28 mouse cellular contexts compared by ENCODE assay signal in genomic region chr13:45590898-45591297, GRCm38 (mm10).
"Had no signal": no experiment of that assay in that cellular context is flagged by ENCODE, and none has a peak within 500 bp of the region (broad histone marks: within the 10 kb centered on the region; RNA-seq: fewer than 3 reads in every experiment).

No protein-coding gene starts in this region.

- H3K27ac ChIP-seq: gastrocnemius, adult 2 months; heart, embryonic 13.5 days; heart, embryonic 15.5 days; hindbrain, embryonic 10.5 days; hindbrain, embryonic 12.5 days; hindbrain, embryonic 14.5 days; intestine, embryonic 15.5 days; layer of hippocampus, adult 2 months; left cerebral cortex, adult 2 months; limb, embryonic 10.5 days; limb, embryonic 12.5 days; liver, embryonic 13.5 days; liver, embryonic 15.5 days had no signal

- H3K27me3 ChIP-seq: heart, embryonic 13.5 days; heart, embryonic 15.5 days; hindbrain, embryonic 12.5 days; intestine, embryonic 15.5 days; limb, embryonic 12.5 days; liver, embryonic 13.5 days; liver, embryonic 15.5 days had no signal

- H3K36me3 ChIP-seq: heart, embryonic 13.5 days; heart, embryonic 15.5 days; hindbrain, embryonic 10.5 days; hindbrain, embryonic 12.5 days; intestine, embryonic 15.5 days; limb, embryonic 10.5 days; limb, embryonic 12.5 days; liver, embryonic 13.5 days; liver, embryonic 15.5 days had no signal

- DNase-seq: gastrocnemius, adult 2 months; gastrocnemius, postnatal 10 days; gastrocnemius, postnatal 25 days; heart, adult 18-20 months; heart, postnatal 4 days; kidney, adult 18-20 months; kidney, adult 8-10 months; kidney, postnatal 10 days; kidney, postnatal 25 days; kidney, postnatal 4 days; liver; liver, embryonic 13.5 days had no signal

- H3K9ac ChIP-seq: heart, embryonic 13.5 days; heart, embryonic 15.5 days; hindbrain, embryonic 12.5 days; hindbrain, embryonic 14.5 days; intestine, embryonic 15.5 days; limb, embryonic 12.5 days; liver, embryonic 13.5 days; liver, embryonic 15.5 days had no signal

- H3K4me2 ChIP-seq: heart, embryonic 11.5 days; heart, embryonic 13.5 days; heart, embryonic 15.5 days; hindbrain, embryonic 12.5 days; hindbrain, embryonic 14.5 days; intestine, embryonic 15.5 days; limb, embryonic 12.5 days; liver, embryonic 11.5 days; liver, embryonic 13.5 days; liver, embryonic 15.5 days had no signal

- H3K4me1 ChIP-seq: limb, embryonic 10.5 days; limb, embryonic 12.5 days; liver, embryonic 13.5 days; liver, embryonic 15.5 days had no signal

- H3K9me3 ChIP-seq: heart, embryonic 13.5 days; heart, embryonic 15.5 days; hindbrain, embryonic 10.5 days; hindbrain, embryonic 12.5 days; intestine, embryonic 15.5 days; limb, embryonic 10.5 days; limb, embryonic 12.5 days; liver, embryonic 13.5 days; liver, embryonic 15.5 days had no signal

- ATAC-seq: hindbrain, embryonic 16.5 days; inflammation-experienced regulatory T-cells, adult 6 months; intestine, embryonic 15.5 days; intestine, postnatal 0 days had no signal

- H3K4me3 ChIP-seq: gastrocnemius, adult 2 months; heart, embryonic 13.5 days; heart, embryonic 15.5 days; hindbrain, embryonic 10.5 days; hindbrain, embryonic 12.5 days; intestine, embryonic 15.5 days; layer of hippocampus, adult 2 months; left cerebral cortex, adult 2 months; limb, embryonic 10.5 days; limb, embryonic 12.5 days; liver, embryonic 13.5 days; liver, embryonic 15.5 days had no signal
